In the genomic region with DNA sequence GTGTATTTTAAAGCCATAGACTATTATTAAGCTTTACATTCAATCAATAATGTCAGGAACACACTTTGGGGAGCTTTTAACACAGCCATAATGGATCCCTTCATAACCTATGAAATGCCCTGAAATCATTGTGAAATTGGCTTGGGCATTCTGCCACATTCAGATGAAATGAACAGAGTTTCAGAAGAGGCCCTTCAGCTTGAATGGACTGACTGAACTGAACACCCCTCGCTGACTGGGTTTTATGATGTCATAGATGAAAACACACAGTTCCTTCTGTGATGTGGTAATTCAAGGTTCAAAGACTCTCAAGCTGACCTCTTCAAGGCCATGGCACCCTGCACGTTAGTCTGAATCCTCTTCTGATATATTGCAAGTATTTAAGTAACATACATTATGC, we compare ENCODE assay signal across 20 mouse cellular contexts.
DNase-seq lines count a peak whose midpoint lies in the region; ATAC-seq and TF ChIP-seq lines count a peak whose summit lies in the region.
"Had no signal": no experiment of that assay in that cellular context is flagged by ENCODE, and none has a peak within 500 bp of the region (broad histone marks: within the 10 kb centered on the region; RNA-seq: fewer than 3 reads in every experiment).

No protein-coding gene starts in this region.

- no peaks in the 10 kb centered on the region for H3K27me3 ChIP-seq in embryonic facial prominence, embryonic 14.5 days (replicated peaks; ENCODE audit: control insufficient read depth, insufficient read depth, low read length)
- no peaks in the 10 kb centered on the region for H3K27me3 ChIP-seq in embryonic facial prominence, embryonic 10.5 days (replicated peaks; ENCODE audit: low read depth, poor library complexity, severe bottlenecking)
- H3K27me3 ChIP-seq in lung, embryonic 14.5 days (ENCODE audit: insufficient read depth, low read length): no peaks in the 10 kb centered on the region
- no peaks in the 10 kb centered on the region for H3K27me3 ChIP-seq in testis, adult 2 months (ENCODE audit: control insufficient read depth, insufficient read depth, low read length)
- H3K27me3 ChIP-seq: embryonic facial prominence, embryonic 13.5 days; forebrain, embryonic 15.5 days; heart, embryonic 13.5 days had no signal

- H3K9me3 ChIP-seq in embryonic facial prominence, embryonic 14.5 days (ENCODE audit: control insufficient read depth, low read length): no peaks in the 10 kb centered on the region
- no peaks in the 10 kb centered on the region for H3K9me3 ChIP-seq in embryonic facial prominence, embryonic 10.5 days
- H3K9me3 ChIP-seq in lung, embryonic 14.5 days (ENCODE audit: low read depth, low read length): no peaks in the 10 kb centered on the region
- H3K9me3 ChIP-seq: embryonic facial prominence, embryonic 13.5 days; forebrain, embryonic 15.5 days; heart, embryonic 13.5 days had no signal

- no peak for TF ChIP-seq POLR2A in testis, adult 2 months (IDR thresholded peaks at IDR 0.05; ENCODE audit: control insufficient read depth, low read depth, low read length)
- TF ChIP-seq POLR2A in brain, embryonic 14.5 days (IDR thresholded peaks at IDR 0.05; ENCODE audit: borderline replicate concordance, extremely low read depth, insufficient read depth, insufficient read length, poor library complexity, severe bottlenecking): no peak

- H3K4me2 ChIP-seq in embryonic facial prominence, embryonic 14.5 days (ENCODE audit: low read depth, low read length): no peak overlapping the region
- no peak overlapping the region for H3K4me2 ChIP-seq in lung, embryonic 14.5 days
- H3K4me2 ChIP-seq: embryonic facial prominence, embryonic 13.5 days; forebrain, embryonic 15.5 days; heart, embryonic 13.5 days had no signal

- no peak overlapping the region for H3K9ac ChIP-seq in embryonic facial prominence, embryonic 14.5 days (ENCODE audit: low read depth, low read length)
- no peak overlapping the region for H3K9ac ChIP-seq in lung, embryonic 14.5 days
- H3K9ac ChIP-seq: embryonic facial prominence, embryonic 13.5 days; forebrain, embryonic 15.5 days; heart, embryonic 13.5 days had no signal

- no peak overlapping the region for H3K27ac ChIP-seq in embryonic facial prominence, embryonic 14.5 days (replicated peaks; ENCODE audit: low read depth, low read length)
- no peak overlapping the region for H3K27ac ChIP-seq in embryonic facial prominence, embryonic 10.5 days (replicated peaks)
- no peak overlapping the region for H3K27ac ChIP-seq in lung, embryonic 14.5 days (ENCODE audit: low read depth)
- no peak overlapping the region for H3K27ac ChIP-seq in testis, adult 2 months (ENCODE audit: control insufficient read depth, insufficient read depth, low read depth, low read length)
- H3K27ac ChIP-seq: embryonic facial prominence, embryonic 13.5 days; forebrain, embryonic 15.5 days; heart, embryonic 13.5 days had no signal

- no peak for ATAC-seq in embryonic facial prominence, embryonic 14.5 days (ENCODE audit: low read depth)
- no peak for ATAC-seq in lung, embryonic 14.5 days (ENCODE audit: insufficient read depth)
- ATAC-seq in megakaryocyte progenitor cell, adult 5-6 weeks (replicated peaks; ENCODE audit: poor library complexity): no peak
- ATAC-seq: activated CD4-positive, CD25-positive, alpha-beta regulatory T cell, adult 4 months; forebrain, embryonic 15.5 days; hindbrain, embryonic 16.5 days; Patski had no signal

- no peak overlapping the region for H3K4me3 ChIP-seq in embryonic facial prominence, embryonic 14.5 days (ENCODE audit: low read depth, low read length)
- H3K4me3 ChIP-seq in embryonic facial prominence, embryonic 10.5 days: no peak overlapping the region
- no peak overlapping the region for H3K4me3 ChIP-seq in lung, embryonic 14.5 days (ENCODE audit: low read depth, low read length)
- peak overlapping the region; percentile 15; the same call in 1 of the 2 replicates for H3K4me3 ChIP-seq in testis, adult 2 months (ENCODE audit: control insufficient read depth, low read depth, low read length)
- H3K4me3 ChIP-seq: embryonic facial prominence, embryonic 13.5 days; forebrain, embryonic 15.5 days; heart, embryonic 13.5 days had no signal

- H3K36me3 ChIP-seq in embryonic facial prominence, embryonic 14.5 days (ENCODE audit: control insufficient read depth, insufficient read depth, low read length): no peaks in the 10 kb centered on the region
- H3K36me3 ChIP-seq in embryonic facial prominence, embryonic 10.5 days (replicated peaks): no peaks in the 10 kb centered on the region
- H3K36me3 ChIP-seq in lung, embryonic 14.5 days (ENCODE audit: insufficient read depth): no peaks in the 10 kb centered on the region
- H3K36me3 ChIP-seq in testis, adult 2 months (ENCODE audit: control insufficient read depth, insufficient read depth, low read length): no peaks in the 10 kb centered on the region
- H3K36me3 ChIP-seq: embryonic facial prominence, embryonic 13.5 days; forebrain, embryonic 15.5 days; heart, embryonic 13.5 days had no signal

- no peak for TF ChIP-seq CTCF in lung, embryonic 14.5 days (IDR thresholded peaks at IDR 0.05; ENCODE audit: low read depth)
- no peak for TF ChIP-seq CTCF in testis, adult 2 months (IDR thresholded peaks at IDR 0.05; ENCODE audit: control insufficient read depth, insufficient read depth, insufficient replicate concordance, low read depth, low read length)
- no peak for TF ChIP-seq CTCF in brain, embryonic 14.5 days (IDR thresholded peaks at IDR 0.05; ENCODE audit: borderline replicate concordance, extremely low read depth, insufficient read depth, insufficient read length)

- peak; percentile 43 for DNase-seq in embryonic facial prominence, embryonic 14.5 days (ENCODE audit: low spot score)
- DNase-seq in embryonic facial prominence, embryonic 10.5 days (ENCODE audit: low spot score): no peak
- peak; percentile 28 for DNase-seq in lung, embryonic 14.5 days
- DNase-seq in lung, postnatal 25 days (ENCODE audit: low spot score): no peak
- no peak for DNase-seq in testis, postnatal 10 days (ENCODE audit: low spot score)
- peak; percentile 58 for DNase-seq in brain, embryonic 14.5 days (ENCODE audit: low read depth)
- DNase-seq: adrenal gland, postnatal 25 days; cerebellum, adult 2 months; cerebellum, postnatal 14 days; gastrocnemius, postnatal 36 days; heart, adult 11 months; heart, postnatal 36 days had no signal

- 43% methylated on average over 2 of the region's 2 CpGs for WGBS in embryonic facial prominence, embryonic 14.5 days
- 80% methylated on average over 2 of the region's 2 CpGs for WGBS in embryonic facial prominence, embryonic 10.5 days
- WGBS in lung, embryonic 14.5 days: 56% methylated on average over 2 of the region's 2 CpGs

- H3K4me1 ChIP-seq in embryonic facial prominence, embryonic 14.5 days (ENCODE audit: control insufficient read depth, insufficient read depth, low read length): no peaks in the 10 kb centered on the region
- no peaks in the 10 kb centered on the region for H3K4me1 ChIP-seq in embryonic facial prominence, embryonic 10.5 days
- no peaks in the 10 kb centered on the region for H3K4me1 ChIP-seq in lung, embryonic 14.5 days (ENCODE audit: insufficient read depth)
- H3K4me1 ChIP-seq in testis, adult 2 months (ENCODE audit: control insufficient read depth, insufficient read depth, low read length): no peaks in the 10 kb centered on the region
- H3K4me1 ChIP-seq: embryonic facial prominence, embryonic 13.5 days; forebrain, embryonic 15.5 days; heart, embryonic 13.5 days had no signal

Comparison
In these comparisons a context has a peak if more than half of its experiments do, and no peak if none do; other contexts are left out.
1. DNase-seq: peak in embryonic facial prominence, embryonic 14.5 days (single experiment), lung, embryonic 14.5 days (single experiment) and brain, embryonic 14.5 days (single experiment); none in embryonic facial prominence, embryonic 10.5 days (single experiment), lung, postnatal 25 days (single experiment) and testis, postnatal 10 days (single experiment).